Mouse (Mus musculus): Measurements from ENCODE around the gene Cyp26b1. TPM values are rescaled to one million over a fixed set of nuclear protein-coding genes. Genes with fewer than 3 reads are reported as not detected.

Cyp26b1 gene
- polyA plus RNA-seq, 1 experiment from 2014 or later = 37.4 TPM

GRCm38 (mm10) chr6:84583841-84584782, 9.6 kb downstream of the Cyp26b1 start:
- H3K36me3 ChIP-seq (ENCODE audit: control insufficient read depth, insufficient read depth, low read length) = no peaks in the 10 kb centered on the region
- peak overlapping the region; percentile 53 for H3K4me3 ChIP-seq (ENCODE audit: low read length)
- peak overlapping the region; percentile 54 for H3K9ac ChIP-seq (ENCODE audit: low read depth, low read length)
- H3K27ac ChIP-seq (ENCODE audit: low read depth, low read length) = peak overlapping the region; percentile 40; the same call in 1 of the 2 replicates
- H3K27me3 ChIP-seq (replicated peaks; ENCODE audit: control insufficient read depth, insufficient read depth, low read length) = peaks cover 49% of the 10 kb centered on the region
- 1% methylated on average over 48 of the region's 48 CpGs for whole genome bisulfite sequencing
- ATAC-seq = no peak
- H3K4me2 ChIP-seq (ENCODE audit: low read length) = peak overlapping the region; percentile 76
- no peaks in the 10 kb centered on the region for H3K9me3 ChIP-seq (ENCODE audit: control insufficient read depth, low read length)
- peaks cover 50% of the 10 kb centered on the region for H3K4me1 ChIP-seq (ENCODE audit: control insufficient read depth, insufficient read depth, low read depth, low read length)

- Histone ChIP-seq H3K9ac (ENCODE audit: low read depth, low read length) (peak overlapping the region; percentile 49), H3K4me3 (ENCODE audit: low read length) (peak overlapping the region; percentile 53), H3K9me3 (ENCODE audit: control insufficient read depth, low read length) (no peaks in the 10 kb centered on the region), H3K27me3 (replicated peaks; ENCODE audit: control insufficient read depth, insufficient read depth, low read length) (peaks cover 50% of the 10 kb centered on the region), H3K27ac (ENCODE audit: low read depth, low read length) (peak overlapping the region; percentile 40; the same call in 1 of the 2 replicates), H3K4me1 (ENCODE audit: control insufficient read depth, insufficient read depth, low read depth, low read length) (peaks cover 44% of the 10 kb centered on the region), H3K4me2 (ENCODE audit: low read length) (peak overlapping the region; percentile 76), H3K36me3 (ENCODE audit: control insufficient read depth, insufficient read depth, low read length) (no peaks in the 10 kb centered on the region)
- under 1% methylated on average over 26 of the region's 26 CpGs for WGBS
- ATAC-seq = 0 out of 2 replicates have a peak, but pooled peaks have one; percentile 16
Measured at GRCm38 (mm10) chr6:84583371-84583770, 10.3 kb downstream of the Cyp26b1 start.

- no peak overlapping the region; the same call in 1 of the 2 replicates for H3K27ac ChIP-seq (ENCODE audit: low read depth, low read length)
- H3K4me1 ChIP-seq (ENCODE audit: control insufficient read depth, insufficient read depth, low read depth, low read length) = peaks cover 39% of the 10 kb centered on the region
- no peak overlapping the region for H3K9ac ChIP-seq (ENCODE audit: low read depth, low read length)
- H3K4me2 ChIP-seq (ENCODE audit: low read length) = peak overlapping the region; percentile 76
- H3K27me3 ChIP-seq (replicated peaks; ENCODE audit: control insufficient read depth, insufficient read depth, low read length) = peaks cover 47% of the 10 kb centered on the region
- H3K36me3 ChIP-seq (ENCODE audit: control insufficient read depth, insufficient read depth, low read length) = no peaks in the 10 kb centered on the region
- 26% methylated on average over 5 of the region's 5 CpGs for WGBS
- ATAC-seq = no peak
- no peak overlapping the region for H3K4me3 ChIP-seq (ENCODE audit: low read length)
- H3K9me3 ChIP-seq (ENCODE audit: control insufficient read depth, low read length) = no peaks in the 10 kb centered on the region
Measured at GRCm38 (mm10) chr6:84582826-84583225, 10.9 kb downstream of the Cyp26b1 start.

- H3K27me3 ChIP-seq (replicated peaks; ENCODE audit: control insufficient read depth, insufficient read depth, low read length) = peaks cover 47% of the 10 kb centered on the region
- ATAC-seq = no peak
- no peak overlapping the region for H3K4me3 ChIP-seq (ENCODE audit: low read length)
- H3K9ac ChIP-seq (ENCODE audit: low read depth, low read length) = no peak overlapping the region
- no peaks in the 10 kb centered on the region for H3K9me3 ChIP-seq (ENCODE audit: control insufficient read depth, low read length)
- no peak overlapping the region for H3K27ac ChIP-seq (ENCODE audit: low read depth, low read length)
- H3K4me1 ChIP-seq (ENCODE audit: control insufficient read depth, insufficient read depth, low read depth, low read length) = peaks cover 32% of the 10 kb centered on the region
- 50% methylated on average over 9 of the region's 9 CpGs for WGBS
- H3K4me2 ChIP-seq (ENCODE audit: low read length) = peak overlapping the region; percentile 15; the same call in 1 of the 2 replicates
- H3K36me3 ChIP-seq (ENCODE audit: control insufficient read depth, insufficient read depth, low read length) = no peaks in the 10 kb centered on the region
Measured at GRCm38 (mm10) chr6:84581833-84582445, 11.8 kb downstream of the Cyp26b1 start.

- Histone ChIP-seq H3K36me3 (ENCODE audit: control insufficient read depth, insufficient read depth, low read length) (no peaks in the 10 kb centered on the region), H3K27ac (ENCODE audit: low read depth, low read length) (no peak overlapping the region), H3K4me3 (ENCODE audit: low read length) (no peak overlapping the region), H3K27me3 (replicated peaks; ENCODE audit: control insufficient read depth, insufficient read depth, low read length) (peaks cover 47% of the 10 kb centered on the region), H3K4me2 (ENCODE audit: low read length) (no peak overlapping the region), H3K9ac (ENCODE audit: low read depth, low read length) (no peak overlapping the region), H3K4me1 (ENCODE audit: control insufficient read depth, insufficient read depth, low read depth, low read length) (peaks cover 32% of the 10 kb centered on the region), H3K9me3 (ENCODE audit: control insufficient read depth, low read length) (no peaks in the 10 kb centered on the region)
- ATAC-seq = no peak
- 50% methylated on average over 6 of the region's 6 CpGs for WGBS
Measured at GRCm38 (mm10) chr6:84580979-84581832, 12.5 kb downstream of the Cyp26b1 start.

GRCm38 (mm10) chr6:84579508-84579907, 14.2 kb downstream of the Cyp26b1 start:
- WGBS = 50% methylated on average over 8 of the region's 8 CpGs
- Histone ChIP-seq H3K27ac (ENCODE audit: low read depth, low read length) (no peak overlapping the region), H3K4me3 (ENCODE audit: low read length) (no peak overlapping the region), H3K4me2 (ENCODE audit: low read length) (no peak overlapping the region), H3K9me3 (ENCODE audit: control insufficient read depth, low read length) (no peaks in the 10 kb centered on the region), H3K36me3 (ENCODE audit: control insufficient read depth, insufficient read depth, low read length) (no peaks in the 10 kb centered on the region), H3K9ac (ENCODE audit: low read depth, low read length) (no peak overlapping the region), H3K4me1 (ENCODE audit: control insufficient read depth, insufficient read depth, low read depth, low read length) (peaks cover 16% of the 10 kb centered on the region), H3K27me3 (replicated peaks; ENCODE audit: control insufficient read depth, insufficient read depth, low read length) (peaks cover 40% of the 10 kb centered on the region)
- no peak for ATAC-seq

GRCm38 (mm10) chr6:84578928-84579327, 14.8 kb downstream of the Cyp26b1 start:
- no peak overlapping the region for H3K27ac ChIP-seq (ENCODE audit: low read depth, low read length)
- no peak for ATAC-seq
- H3K4me1 ChIP-seq (ENCODE audit: control insufficient read depth, insufficient read depth, low read depth, low read length) = peaks cover 14% of the 10 kb centered on the region
- H3K4me3 ChIP-seq (ENCODE audit: low read length) = no peak overlapping the region
- no peak overlapping the region for H3K4me2 ChIP-seq (ENCODE audit: low read length)
- no peak overlapping the region for H3K9ac ChIP-seq (ENCODE audit: low read depth, low read length)
- no peaks in the 10 kb centered on the region for H3K36me3 ChIP-seq (ENCODE audit: control insufficient read depth, insufficient read depth, low read length)
- peaks cover 36% of the 10 kb centered on the region for H3K27me3 ChIP-seq (replicated peaks; ENCODE audit: control insufficient read depth, insufficient read depth, low read length)
- no peaks in the 10 kb centered on the region for H3K9me3 ChIP-seq (ENCODE audit: control insufficient read depth, low read length)
- WGBS = 10% methylated on average over 5 of the region's 5 CpGs

- peaks cover 32% of the 10 kb centered on the region for H3K27me3 ChIP-seq (replicated peaks; ENCODE audit: control insufficient read depth, insufficient read depth, low read length)
- WGBS = 43% methylated on average over 4 of the region's 4 CpGs
Measured at GRCm38 (mm10) chr6:84577898-84578297, 15.8 kb downstream of the Cyp26b1 start.

More at GRCm38 (mm10) chr6:84577898-84578297, 15.8 kb downstream of the Cyp26b1 start:
- no peaks in the 10 kb centered on the region for H3K36me3 ChIP-seq (ENCODE audit: control insufficient read depth, insufficient read depth, low read length)
- no peak overlapping the region for H3K27ac ChIP-seq (ENCODE audit: low read depth, low read length)
- no peak overlapping the region for H3K4me3 ChIP-seq (ENCODE audit: low read length)
- H3K9ac ChIP-seq (ENCODE audit: low read depth, low read length) = no peak overlapping the region
- H3K4me2 ChIP-seq (ENCODE audit: low read length) = no peak overlapping the region
- no peak for ATAC-seq
- peaks cover 5% of the 10 kb centered on the region; the same call in 1 of the 2 replicates for H3K4me1 ChIP-seq (ENCODE audit: control insufficient read depth, insufficient read depth, low read depth, low read length)
- no peaks in the 10 kb centered on the region for H3K9me3 ChIP-seq (ENCODE audit: control insufficient read depth, low read length)
